Mouse (Mus musculus) heart, adult 10 weeks (tissue): ENCODE data around the gene Aldh1a1. TPM values are rescaled to one million over a fixed set of nuclear protein-coding genes. Genes with fewer than 3 reads are reported as not detected.

Experiments used
- polyA plus RNA-seq: library from polyadenylated mRNA; stranded (reverse); fragments of 350-450 nt; fragmentation: Illumina TruSeq; extraction: RNeasy Lipid Tissue Mini Kit (QIAGEN cat#74804); gene quantifications from one replicate; pipeline ENCODE4 v1.2.3, GENCODE M21; 2014; ENCODE audit warnings: low read depth, low replicate concordance

Aldh1a1 gene
- polyA plus RNA-seq: 23.5 TPM

GRCm38 (mm10) chr19:20492491-20492890 is at the start of gene Aldh1a1:
Gene Aldh1a1, plus strand, starts transcription at chr19:20492715.

Other genes starting within 250 kb of the Aldh1a1 start
- gene Anxa1, start 101.8 kb upstream of the Aldh1a1 start, polyA plus RNA-seq: 36.5 TPM
- 0.29 TPM for gene Aldh1a7, start 234.8 kb downstream of the Aldh1a1 start, polyA plus RNA-seq